ENCODE assay signal across 8 mouse cellular contexts in the genomic region with DNA sequence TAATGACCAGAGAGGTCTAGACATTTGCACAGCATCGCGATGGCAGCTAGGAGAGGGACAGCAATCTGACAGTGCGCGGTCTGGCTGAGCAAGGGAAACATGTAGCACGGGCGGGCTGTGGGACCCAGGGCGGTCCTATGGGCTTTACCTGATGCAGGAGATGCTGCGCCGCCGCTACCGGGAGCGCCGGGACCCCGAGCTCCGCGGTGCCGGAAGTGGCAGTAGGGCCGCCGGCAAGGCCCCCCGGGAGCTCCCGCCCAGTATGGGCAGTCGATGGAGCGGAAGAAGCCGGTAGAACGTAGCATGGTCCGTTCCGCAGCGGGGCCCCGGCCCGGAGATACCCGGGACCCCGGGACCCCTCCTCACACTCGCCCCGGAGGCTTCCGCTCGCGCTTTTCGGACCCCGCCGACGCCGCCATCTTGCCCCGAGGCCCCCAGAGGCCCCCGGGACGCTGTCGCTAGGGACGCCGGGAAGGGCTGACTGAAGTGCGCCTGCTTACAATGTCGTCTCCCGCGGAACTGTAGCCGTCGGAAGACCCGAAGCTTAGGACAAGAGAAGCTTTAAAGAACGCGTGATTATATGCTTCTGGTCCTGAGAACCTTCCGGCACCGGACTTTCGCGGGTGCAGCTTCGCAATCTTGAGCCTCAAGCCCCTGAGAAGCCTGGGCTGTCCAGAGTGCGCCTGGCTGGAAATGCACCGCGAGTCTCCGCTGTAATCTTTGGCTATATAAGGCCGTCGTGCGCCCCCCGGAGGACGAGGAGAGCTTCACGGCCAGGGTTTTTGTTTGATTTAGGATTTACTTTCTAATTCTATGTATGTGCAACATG. TPM values are rescaled to one million over a fixed set of nuclear protein-coding genes. Genes with fewer than 3 reads are reported as not detected.
A peak's percentile ranks its signal among the peaks of the same experiment; 100 is the strongest.
DNase-seq lines count a peak whose midpoint lies in the region; ATAC-seq and TF ChIP-seq lines count a peak whose summit lies in the region.

A gene (minus strand): TSS at position 445 of the 829 bp plus-strand sequence.

- DNase-seq in heart, postnatal 10 days = peak; percentile 96 to 97
- DNase-seq in large intestine, adult 2 months (ENCODE audit: low read depth, low spot score) = peak; percentile 89
- peak; percentile 95 for DNase-seq in liver, postnatal 0 days
- peak; percentile 95 for DNase-seq in testis, postnatal 10 days (ENCODE audit: low spot score)

- no peaks in the 10 kb centered on the region for H3K36me3 ChIP-seq in ES-Bruce4 (ENCODE audit: control insufficient read depth, insufficient read depth, low read length, poor library complexity, severe bottlenecking)
- H3K36me3 ChIP-seq in forebrain, embryonic 13.5 days (ENCODE audit: poor library complexity, severe bottlenecking) = 0 out of 2 replicates have a peak, but pooled peaks cover 5% of the 10 kb centered on the region
- 0 out of 2 replicates have a peak, but pooled peaks cover 4% of the 10 kb centered on the region for H3K36me3 ChIP-seq in liver, postnatal 0 days (replicated peaks; ENCODE audit: insufficient read depth, low read length)
- no peaks in the 10 kb centered on the region for H3K36me3 ChIP-seq in neural tube, embryonic 14.5 days (ENCODE audit: control insufficient read depth, insufficient read depth, low read length)

- peak within 1 kb of the TSS; percentile 90 for H3K9ac ChIP-seq in ES-Bruce4 (ENCODE audit: low read depth, poor library complexity, severe bottlenecking)
- H3K9ac ChIP-seq in forebrain, embryonic 13.5 days = peak within 1 kb of the TSS; percentile 95
- peak within 1 kb of the TSS; percentile 99 for H3K9ac ChIP-seq in liver, postnatal 0 days (replicated peaks)
- peak within 1 kb of the TSS; percentile 94 for H3K9ac ChIP-seq in neural tube, embryonic 14.5 days (replicated peaks; ENCODE audit: low read depth, low read length)

- H3K4me3 ChIP-seq in ES-Bruce4 (ENCODE audit: low read depth, low read length) = peak within 1 kb of the TSS; percentile 78
- H3K4me3 ChIP-seq in forebrain, embryonic 13.5 days = peak within 1 kb of the TSS; percentile 99
- peak within 1 kb of the TSS; percentile 100 for H3K4me3 ChIP-seq in liver, postnatal 0 days (ENCODE audit: low read depth, low read length)
- peak within 1 kb of the TSS; percentile 99 for H3K4me3 ChIP-seq in neural tube, embryonic 14.5 days (ENCODE audit: low read depth, low read length)

- H3K4me1 ChIP-seq in ES-Bruce4 (ENCODE audit: control insufficient read depth, insufficient read depth, low read length) = no peaks in the 10 kb centered on the region
- peaks cover 42% of the 10 kb centered on the region for H3K4me1 ChIP-seq in forebrain, embryonic 13.5 days
- H3K4me1 ChIP-seq in liver, postnatal 0 days (ENCODE audit: insufficient read depth) = peaks cover 35% of the 10 kb centered on the region
- H3K4me1 ChIP-seq in neural tube, embryonic 14.5 days (ENCODE audit: control insufficient read depth, insufficient read depth, low read length) = peaks cover 32% of the 10 kb centered on the region

- TF ChIP-seq CTCF in ES-Bruce4 (IDR thresholded peaks at IDR 0.05; ENCODE audit: low read depth, low read length) = peak; percentile 82
- peak; percentile 92 for TF ChIP-seq CTCF in liver, postnatal 0 days (IDR thresholded peaks at IDR 0.05; ENCODE audit: low read depth)

- no peak for TF ChIP-seq POLR2A in ES-Bruce4 (IDR thresholded peaks at IDR 0.05; ENCODE audit: insufficient read depth, low read length)

- ATAC-seq in cerebellum, adult (ENCODE audit: insufficient number of reproducible peaks, low FRiP score, low TSS enrichment) = peak; percentile 62; the same call in 1 of the 2 replicates
- ATAC-seq in forebrain, embryonic 13.5 days = peak; percentile 86
- peak; percentile 85 for ATAC-seq in liver, postnatal 0 days
- ATAC-seq in neural tube, embryonic 14.5 days (ENCODE audit: low read depth) = peak; percentile 84

- 0 out of 2 replicates have a peak within 1 kb of the TSS, but pooled peaks have one; percentile 36 for H3K27ac ChIP-seq in ES-Bruce4 (ENCODE audit: insufficient read depth, low read length)
- peak within 1 kb of the TSS; percentile 90 for H3K27ac ChIP-seq in forebrain, embryonic 13.5 days
- peak within 1 kb of the TSS; percentile 95 for H3K27ac ChIP-seq in liver, postnatal 0 days (ENCODE audit: low read depth)
- peak within 1 kb of the TSS; percentile 93 for H3K27ac ChIP-seq in neural tube, embryonic 14.5 days (ENCODE audit: low read depth, low read length)

- H3K9me3 ChIP-seq in ES-Bruce4 (replicated peaks; ENCODE audit: control insufficient read depth, insufficient read depth, low read length, poor library complexity, severe bottlenecking) = no peaks in the 10 kb centered on the region
- H3K9me3 ChIP-seq in forebrain, embryonic 13.5 days (replicated peaks) = no peaks in the 10 kb centered on the region
- no peaks in the 10 kb centered on the region for H3K9me3 ChIP-seq in liver, postnatal 0 days (ENCODE audit: low read length)
- no peaks in the 10 kb centered on the region for H3K9me3 ChIP-seq in neural tube, embryonic 14.5 days (ENCODE audit: control insufficient read depth, low read length)

- peak within 1 kb of the TSS; percentile 93 for H3K4me2 ChIP-seq in forebrain, embryonic 13.5 days
- H3K4me2 ChIP-seq in liver, postnatal 0 days (ENCODE audit: low read depth, low read length) = peak within 1 kb of the TSS; percentile 72
- H3K4me2 ChIP-seq in neural tube, embryonic 14.5 days (ENCODE audit: low read depth, low read length) = peak within 1 kb of the TSS; percentile 87

- no peak for TF ChIP-seq EP300 in ES-Bruce4 (IDR thresholded peaks at IDR 0.05; ENCODE audit: insufficient read depth, low read depth, low read length)
- TF ChIP-seq EP300 in liver, postnatal 0 days (IDR thresholded peaks at IDR 0.05; ENCODE audit: low read depth) = peak; percentile 82

- under 1% methylated on average over 72 of the region's 72 CpGs for WGBS in forebrain, embryonic 13.5 days
- 1% methylated on average over 72 of the region's 72 CpGs for WGBS in large intestine, adult 2 months
- under 1% methylated on average over 72 of the region's 72 CpGs for WGBS in liver, postnatal 0 days (ENCODE audit: insufficient replicate concordance)
- under 1% methylated on average over 70 of the region's 72 CpGs for WGBS in neural tube, embryonic 14.5 days

- H3K27me3 ChIP-seq in ES-Bruce4 (ENCODE audit: control insufficient read depth, insufficient read depth, low read length, poor library complexity, severe bottlenecking) = no peaks in the 10 kb centered on the region
- no peaks in the 10 kb centered on the region for H3K27me3 ChIP-seq in forebrain, embryonic 13.5 days
- H3K27me3 ChIP-seq in liver, postnatal 0 days (ENCODE audit: insufficient read depth, low read length) = no peaks in the 10 kb centered on the region
- 0 out of 2 replicates have a peak, but pooled peaks cover 2% of the 10 kb centered on the region for H3K27me3 ChIP-seq in neural tube, embryonic 14.5 days (ENCODE audit: control insufficient read depth, insufficient read depth, low read length)

- intact Hi-C loops in heart, postnatal 10 days (cut with DNase I) = no loop called here

RNA-seq across cellular contexts. Expression of the gene that starts here (rescaled TPM):
- polyA plus RNA-seq in ES-Bruce4 (2011; ENCODE audit: insufficient read depth, insufficient read length, low read depth, missing spikeins) = 29.5 and 32.8 TPM in 2 replicates
- polyA plus RNA-seq in forebrain, embryonic 13.5 days (2015; fragmentation: Nextera tagmentation; extraction: Ambion mirVana) = 27.5 and 30.8 TPM in 2 replicates
- total RNA-seq in heart, postnatal 10 days (2021) = 10 to 100 TPM; 20.3 to 21.5 TPM
- polyA plus RNA-seq in large intestine, adult 2 months (2012; rRNA removed) = 35.4 and 42.4 TPM in 2 replicates
- polyA plus RNA-seq in liver, postnatal 0 days (2015; fragmentation: Nextera tagmentation; extraction: Ambion mirVana) = 7.4 and 8.1 TPM in 2 replicates
- 30.6 and 30.7 TPM in 2 replicates for polyA plus RNA-seq in neural tube, embryonic 14.5 days (2014; fragmentation: Nextera tagmentation; extraction: Ambion mirVana)

Comparison
In these comparisons a context has a peak if more than half of its experiments do, and no peak if none do; other contexts are left out.
1. Peak in every context shown above with its lines: DNase-seq, ATAC-seq, H3K4me3 ChIP-seq and H3K27ac ChIP-seq.
2. H3K27ac ChIP-seq: peak in every context shown above with its lines; median percentile 95 in liver, postnatal 0 days; 93 in neural tube, embryonic 14.5 days; 90 in forebrain, embryonic 13.5 days; 36 in ES-Bruce4.